Mouse (Mus musculus): ENCODE data around the gene Kdelc1.

DNA sequence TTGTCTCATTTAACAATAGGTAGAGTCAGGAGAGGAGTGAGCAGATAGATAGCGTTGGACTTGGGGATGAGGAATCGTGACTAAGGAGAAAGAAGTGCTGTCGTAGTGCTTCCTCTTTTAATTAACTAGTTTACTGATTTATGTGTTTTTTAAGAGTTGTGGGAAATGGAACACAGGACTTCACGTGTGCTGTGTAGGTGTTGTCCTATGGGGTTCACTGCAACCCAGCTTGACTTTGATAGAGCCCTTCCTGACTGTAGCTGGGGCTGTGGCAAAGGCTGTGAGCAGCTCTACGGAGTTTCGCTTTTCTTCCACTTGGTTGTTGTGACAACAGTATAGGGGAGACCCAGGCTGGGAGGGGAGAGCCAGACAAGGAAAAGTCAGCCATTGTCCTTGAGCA is 39.7 kb upstream of the Kdelc1 start:
- TF ChIP-seq CTCF (IDR thresholded peaks at IDR 0.05; ENCODE audit: low read depth) (no peak), EP300 (IDR thresholded peaks at IDR 0.05; ENCODE audit: low read depth) (no peak)

Data from liver, postnatal 0 days (tissue).